Mouse (Mus musculus): ENCODE results near the gene Kbtbd13. TPM values are rescaled to one million over a fixed set of nuclear protein-coding genes. Genes with fewer than 3 reads are reported as not detected.

The Kbtbd13 gene
- polyA plus RNA-seq, 1 experiment, result not detected

GRCm38 (mm10) chr9:65424393-65424792 is 32.9 kb upstream of the Kbtbd13 start:
- Histone ChIP-seq H3K4me1 (ENCODE audit: control insufficient read depth) (no peaks in the 10 kb centered on the region), H3K36me3 (ENCODE audit: control insufficient read depth) (no peaks in the 10 kb centered on the region), H3K4me3 (replicated peaks) (no peak overlapping the region), H3K9me3 (ENCODE audit: control insufficient read depth, low read length) (no peaks in the 10 kb centered on the region), H3K27me3 (ENCODE audit: control insufficient read depth) (no peaks in the 10 kb centered on the region)
- TF ChIP-seq GATA1 (IDR thresholded peaks at IDR 0.05; ENCODE audit: low read length) (no peak), TAL1 (IDR thresholded peaks at IDR 0.05; ENCODE audit: low read length) (no peak)

GRCm38 (mm10) chr9:65422760-65423501 is 31.5 kb upstream of the Kbtbd13 start, which contains the start of gene Slc51b:
Gene Slc51b (minus strand): TSS chr9:65422955.
- Histone ChIP-seq H3K36me3 (ENCODE audit: control insufficient read depth) (no peaks in the 10 kb centered on the region), H3K27me3 (ENCODE audit: control insufficient read depth) (no peaks in the 10 kb centered on the region), H3K9me3 (ENCODE audit: control insufficient read depth, low read length) (no peaks in the 10 kb centered on the region), H3K4me3 (replicated peaks) (no peak within 1 kb of the TSS), H3K4me1 (ENCODE audit: control insufficient read depth) (no peaks in the 10 kb centered on the region)
- no peak for TF ChIP-seq TAL1 (IDR thresholded peaks at IDR 0.05; ENCODE audit: low read length)
- TF ChIP-seq GATA1 (IDR thresholded peaks at IDR 0.05; ENCODE audit: low read length), result no peak

GRCm38 (mm10) chr9:65419633-65420032 is 28.2 kb upstream of the Kbtbd13 start:
- Histone ChIP-seq H3K4me3 (replicated peaks) (no peak overlapping the region), H3K4me1 (ENCODE audit: control insufficient read depth) (no peaks in the 10 kb centered on the region), H3K9me3 (ENCODE audit: control insufficient read depth, low read length) (no peaks in the 10 kb centered on the region), H3K27me3 (ENCODE audit: control insufficient read depth) (no peaks in the 10 kb centered on the region), H3K36me3 (ENCODE audit: control insufficient read depth) (no peaks in the 10 kb centered on the region)
- no peak for TF ChIP-seq GATA1 (IDR thresholded peaks at IDR 0.05; ENCODE audit: low read length)
- no peak for TF ChIP-seq TAL1 (IDR thresholded peaks at IDR 0.05; ENCODE audit: low read length)

GRCm38 (mm10) chr9:65417738-65418137 is 26.3 kb upstream of the Kbtbd13 start:
- TF ChIP-seq GATA1 (IDR thresholded peaks at IDR 0.05; ENCODE audit: low read length), result no peak
- no peak for TF ChIP-seq TAL1 (IDR thresholded peaks at IDR 0.05; ENCODE audit: low read length)
- H3K27me3 ChIP-seq (ENCODE audit: control insufficient read depth), result no peaks in the 10 kb centered on the region

GRCm38 (mm10) chr9:65411326-65411725 is 19.9 kb upstream of the Kbtbd13 start:
- no peaks in the 10 kb centered on the region for H3K9me3 ChIP-seq (ENCODE audit: control insufficient read depth, low read length)
- H3K4me1 ChIP-seq (ENCODE audit: control insufficient read depth), result no peaks in the 10 kb centered on the region
- no peak overlapping the region for H3K4me3 ChIP-seq (replicated peaks)
- H3K36me3 ChIP-seq (ENCODE audit: control insufficient read depth), result no peaks in the 10 kb centered on the region
- no peak for TF ChIP-seq GATA1 (IDR thresholded peaks at IDR 0.05; ENCODE audit: low read length)
- TF ChIP-seq TAL1 (IDR thresholded peaks at IDR 0.05; ENCODE audit: low read length), result no peak
- no peaks in the 10 kb centered on the region for H3K27me3 ChIP-seq (ENCODE audit: control insufficient read depth)

More at GRCm38 (mm10) chr9:65417738-65418137, 26.3 kb upstream of the Kbtbd13 start:
- Histone ChIP-seq H3K9me3 (ENCODE audit: control insufficient read depth, low read length) (no peaks in the 10 kb centered on the region), H3K4me3 (replicated peaks) (no peak overlapping the region), H3K4me1 (ENCODE audit: control insufficient read depth) (no peaks in the 10 kb centered on the region), H3K36me3 (ENCODE audit: control insufficient read depth) (no peaks in the 10 kb centered on the region)

- Histone ChIP-seq H3K9me3 (ENCODE audit: control insufficient read depth, low read length) (no peaks in the 10 kb centered on the region), H3K27me3 (ENCODE audit: control insufficient read depth) (no peaks in the 10 kb centered on the region), H3K36me3 (ENCODE audit: control insufficient read depth) (no peaks in the 10 kb centered on the region), H3K4me3 (replicated peaks) (no peak overlapping the region), H3K4me1 (ENCODE audit: control insufficient read depth) (no peaks in the 10 kb centered on the region)
- TF ChIP-seq TAL1 (IDR thresholded peaks at IDR 0.05; ENCODE audit: low read length) (no peak), GATA1 (IDR thresholded peaks at IDR 0.05; ENCODE audit: low read length) (no peak)
These were observed 18.9 kb upstream of the Kbtbd13 start for GRCm38 (mm10) chr9:65410378-65410777.

- H3K9me3 ChIP-seq (ENCODE audit: control insufficient read depth, low read length), result no peaks in the 10 kb centered on the region
- no peaks in the 10 kb centered on the region for H3K36me3 ChIP-seq (ENCODE audit: control insufficient read depth)
- H3K27me3 ChIP-seq (ENCODE audit: control insufficient read depth), result no peaks in the 10 kb centered on the region
- no peak overlapping the region for H3K4me3 ChIP-seq (replicated peaks)
- TF ChIP-seq TAL1 (IDR thresholded peaks at IDR 0.05; ENCODE audit: low read length) (no peak), GATA1 (IDR thresholded peaks at IDR 0.05; ENCODE audit: low read length) (no peak)
- no peaks in the 10 kb centered on the region for H3K4me1 ChIP-seq (ENCODE audit: control insufficient read depth)
These were observed 17.4 kb upstream of the Kbtbd13 start for GRCm38 (mm10) chr9:65408871-65409295.

GRCm38 (mm10) chr9:65407861-65408260 is 16.4 kb upstream of the Kbtbd13 start:
- Histone ChIP-seq H3K27me3 (ENCODE audit: control insufficient read depth) (no peaks in the 10 kb centered on the region), H3K9me3 (ENCODE audit: control insufficient read depth, low read length) (no peaks in the 10 kb centered on the region), H3K4me3 (replicated peaks) (no peak overlapping the region), H3K4me1 (ENCODE audit: control insufficient read depth) (no peaks in the 10 kb centered on the region), H3K36me3 (ENCODE audit: control insufficient read depth) (no peaks in the 10 kb centered on the region)
- TF ChIP-seq GATA1 (IDR thresholded peaks at IDR 0.05; ENCODE audit: low read length) (no peak), TAL1 (IDR thresholded peaks at IDR 0.05; ENCODE audit: low read length) (no peak)

- no peak for TF ChIP-seq GATA1 (IDR thresholded peaks at IDR 0.05; ENCODE audit: low read length)
- no peak for TF ChIP-seq TAL1 (IDR thresholded peaks at IDR 0.05; ENCODE audit: low read length)
- no peaks in the 10 kb centered on the region for H3K9me3 ChIP-seq (ENCODE audit: control insufficient read depth, low read length)
- H3K4me1 ChIP-seq (ENCODE audit: control insufficient read depth), result no peaks in the 10 kb centered on the region
- H3K27me3 ChIP-seq (ENCODE audit: control insufficient read depth), result no peaks in the 10 kb centered on the region
- H3K36me3 ChIP-seq (ENCODE audit: control insufficient read depth), result no peaks in the 10 kb centered on the region
- no peak overlapping the region for H3K4me3 ChIP-seq (replicated peaks)
These were observed 15.9 kb upstream of the Kbtbd13 start for GRCm38 (mm10) chr9:65407327-65407726.

GRCm38 (mm10) chr9:65405184-65405449 is 13.7 kb upstream of the Kbtbd13 start:
- no peaks in the 10 kb centered on the region for H3K27me3 ChIP-seq (ENCODE audit: control insufficient read depth)
- no peak for TF ChIP-seq GATA1 (IDR thresholded peaks at IDR 0.05; ENCODE audit: low read length)
- TF ChIP-seq TAL1 (IDR thresholded peaks at IDR 0.05; ENCODE audit: low read length), result no peak
- no peaks in the 10 kb centered on the region for H3K9me3 ChIP-seq (ENCODE audit: control insufficient read depth, low read length)
- no peaks in the 10 kb centered on the region for H3K4me1 ChIP-seq (ENCODE audit: control insufficient read depth)
- H3K36me3 ChIP-seq (ENCODE audit: control insufficient read depth), result no peaks in the 10 kb centered on the region
- no peak overlapping the region for H3K4me3 ChIP-seq (replicated peaks)
